Mouse (Mus musculus): ENCODE measurements around the gene Gfod1.

The Gfod1 gene

DNA sequence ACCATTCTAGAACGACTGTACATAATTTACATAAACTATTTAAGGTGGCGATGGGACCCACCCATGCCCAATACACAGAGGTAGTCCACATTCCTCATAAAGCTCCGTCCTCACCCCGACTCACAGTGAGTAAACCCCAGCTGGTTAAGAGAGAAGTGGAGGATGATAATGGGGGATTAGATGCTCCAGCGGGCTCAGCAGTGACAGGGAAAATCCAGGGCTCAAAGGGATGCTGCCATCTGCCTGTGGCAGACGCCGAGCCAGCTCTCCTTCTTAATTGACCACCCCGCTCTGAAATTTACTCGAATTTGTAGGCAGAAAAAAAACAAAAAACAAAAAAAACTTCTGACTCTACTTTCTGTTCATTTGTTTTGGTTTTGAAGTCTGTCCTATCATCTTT lies 136.3 kb downstream of the Gfod1 start:
- DNase-seq (ENCODE audit: low read depth, low spot score): no peak

DNA sequence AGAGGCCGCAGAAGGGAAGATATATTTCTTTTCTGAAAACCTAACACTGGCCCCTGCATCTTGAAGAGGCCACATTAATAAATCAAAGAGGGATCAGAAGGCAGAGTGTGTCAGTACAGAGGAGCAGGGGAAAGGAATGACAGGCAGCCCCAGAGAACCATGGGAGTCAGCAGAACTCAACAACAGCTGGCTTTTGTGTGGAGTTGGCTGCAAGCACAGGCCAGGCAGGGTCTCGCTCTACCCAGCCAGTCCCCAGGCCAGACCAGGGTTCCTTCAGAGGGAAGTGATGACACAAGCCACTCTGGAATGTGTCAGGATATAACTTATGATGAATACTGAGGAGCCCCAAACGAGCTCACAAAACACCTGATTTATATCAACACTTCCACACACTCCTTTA lies 144.5 kb downstream of the Gfod1 start:
- DNase-seq (ENCODE audit: low read depth, low spot score): no peak

DNA sequence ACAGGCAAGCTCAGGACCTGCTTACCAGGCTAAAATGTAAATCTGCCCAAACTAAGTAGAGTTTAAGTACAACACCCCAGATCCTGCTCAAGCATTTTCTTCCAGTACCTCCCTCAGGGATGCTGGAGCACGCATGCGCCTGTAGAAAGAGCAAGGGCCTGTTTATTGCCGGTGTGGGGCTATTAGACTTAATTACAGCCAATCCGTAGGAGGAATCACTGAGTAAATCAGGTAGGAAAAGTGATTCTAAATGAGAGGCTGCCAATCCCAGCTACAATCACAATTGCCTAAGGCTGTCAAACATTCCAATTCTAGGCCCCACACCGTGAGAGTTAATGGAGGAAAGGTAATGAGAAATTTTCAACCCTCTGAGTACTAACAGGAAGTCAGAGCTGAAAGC lies 145.7 kb downstream of the Gfod1 start:
- no peak for DNase-seq (ENCODE audit: low read depth, low spot score)

DNA sequence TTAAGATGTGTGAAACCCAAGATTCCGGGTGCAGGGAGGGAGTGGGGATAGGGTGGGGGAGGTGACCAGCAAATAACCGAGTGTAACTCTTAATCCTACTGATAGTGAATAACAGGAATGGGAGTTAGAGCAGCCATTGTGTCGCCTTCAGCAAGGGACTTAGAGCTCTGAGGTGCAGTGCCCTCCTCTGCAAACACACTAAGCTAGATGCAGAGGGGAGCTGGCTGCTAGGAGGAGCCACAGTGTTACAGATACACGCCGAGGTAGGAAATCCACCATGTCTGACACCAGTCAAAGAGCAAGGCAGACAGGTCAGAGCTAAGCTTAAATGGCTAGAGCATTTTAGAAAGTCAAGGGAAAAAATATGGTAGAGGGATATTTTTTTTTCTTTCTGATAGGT lies 146.6 kb downstream of the Gfod1 start:
- no peak for DNase-seq (ENCODE audit: low read depth, low spot score)

DNA sequence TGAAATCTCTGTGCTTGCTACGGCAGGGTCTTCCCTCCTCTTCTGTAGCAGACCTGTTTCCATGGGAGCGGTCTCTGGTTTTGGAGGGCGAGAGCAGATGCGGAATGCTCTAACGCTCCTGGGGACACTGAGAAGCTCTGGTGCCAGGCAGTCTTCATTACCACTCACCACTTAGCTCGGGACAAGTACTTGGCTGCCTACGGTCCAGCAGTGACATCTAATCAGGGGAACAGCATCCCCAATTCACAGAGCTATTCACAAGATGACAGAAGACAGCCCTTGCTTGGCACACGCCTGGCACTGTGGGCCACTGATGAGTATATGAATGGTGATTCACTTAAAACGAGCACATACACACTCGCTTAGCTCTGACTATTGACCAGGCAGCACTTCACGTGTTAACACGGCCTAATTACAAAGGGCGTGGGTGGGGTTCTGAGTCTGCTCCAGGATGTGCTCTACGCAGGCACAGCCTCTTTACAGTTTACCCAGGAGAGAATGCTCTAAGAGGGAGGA lies 151.9 kb downstream of the Gfod1 start:
- no peak for DNase-seq (ENCODE audit: low read depth, low spot score)

DNA sequence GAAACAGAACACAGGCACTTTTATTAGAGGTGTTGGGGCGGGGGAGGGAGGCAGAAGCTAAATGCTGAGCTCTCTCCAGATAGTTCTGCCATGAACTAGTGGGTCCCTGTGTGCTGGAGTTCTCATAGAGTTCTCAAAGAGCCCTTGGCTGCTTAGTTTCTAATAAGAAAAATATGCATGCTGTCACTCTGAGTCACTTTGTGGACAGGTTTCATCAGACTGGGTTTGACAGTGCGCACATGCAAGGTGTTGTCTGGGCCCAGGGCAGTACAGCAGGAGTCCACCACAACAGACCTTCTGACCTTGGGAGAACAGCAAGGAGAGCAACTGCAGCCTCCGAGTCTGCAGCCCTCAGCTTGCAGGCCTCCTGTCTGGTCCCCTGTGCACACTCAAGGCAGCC lies 154.3 kb downstream of the Gfod1 start:
- no peak for DNase-seq (ENCODE audit: low read depth, low spot score)

DNA sequence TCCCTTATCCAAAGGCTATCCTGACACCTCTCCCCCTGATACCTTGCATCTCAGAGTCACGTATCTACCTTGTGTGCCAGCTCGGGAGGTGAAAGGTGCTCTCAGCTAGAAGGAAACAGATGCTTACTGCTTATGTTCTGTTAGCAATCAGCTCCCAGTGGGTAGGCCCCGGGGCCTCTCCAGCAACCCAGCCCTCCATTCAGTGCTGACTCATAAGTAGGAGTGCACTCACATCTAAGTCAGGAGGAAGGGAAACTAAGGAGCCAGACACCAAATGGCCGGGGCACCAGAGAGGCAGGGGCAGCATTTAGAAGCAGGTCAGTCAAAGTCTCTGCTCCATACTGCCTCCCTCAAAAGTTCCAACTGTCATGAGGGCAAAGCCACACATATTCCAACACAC lies 155.3 kb downstream of the Gfod1 start:
- DNase-seq (ENCODE audit: low read depth, low spot score): no peak

DNA sequence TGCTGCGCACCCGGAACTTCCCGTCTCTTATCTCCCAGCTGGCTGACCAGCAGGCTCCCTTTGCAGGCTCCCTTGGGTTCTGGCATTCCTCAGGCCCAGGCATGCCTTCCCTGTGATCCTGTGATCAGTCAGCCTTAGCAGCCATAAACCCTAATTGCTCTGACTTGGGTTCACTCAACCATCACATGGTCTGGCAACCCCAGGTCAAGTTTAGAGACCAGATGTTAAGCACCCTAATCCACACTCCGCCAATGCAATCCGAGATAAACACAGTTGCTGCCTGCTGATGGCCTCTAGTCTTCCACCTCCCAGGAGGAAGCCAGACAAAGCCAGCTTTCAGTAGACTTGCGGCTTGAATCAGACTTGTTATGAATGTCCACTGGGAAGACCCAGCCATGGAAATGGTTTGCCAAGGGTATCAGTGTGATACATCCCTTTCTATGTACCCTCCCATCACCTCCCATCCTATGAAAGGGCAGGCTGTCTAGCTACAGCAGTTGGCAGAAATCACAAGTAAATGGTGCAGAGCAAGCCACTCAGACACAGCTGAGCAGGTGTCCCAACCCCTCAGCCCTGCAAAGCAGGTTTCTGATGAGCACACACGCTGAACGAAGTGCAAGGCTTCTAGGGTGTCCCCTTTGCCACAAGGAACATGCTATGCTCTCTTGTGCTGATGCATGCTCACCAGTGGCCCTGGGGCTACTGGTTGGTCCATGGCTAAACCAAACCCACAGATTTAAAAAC lies 157.3 kb downstream of the Gfod1 start:
- DNase-seq (ENCODE audit: low read depth, low spot score): no peak

All from skeletal muscle tissue, adult 2 months (tissue).